Mouse (Mus musculus) limb, embryonic 13.5 days (tissue): Measurements from ENCODE around the gene Smg9. TPM values are rescaled to one million over a fixed set of nuclear protein-coding genes. Genes with fewer than 3 reads are reported as not detected.

Experiments used
- ATAC-seq: fragments of 200-750 bp; cut with Nextera tagmentation; 2 replicates; pipeline ENCODE4 v1.8.0; 2017; ENCODE audit warnings: low read depth, moderate number of reproducible peaks, moderate TSS enrichment; ENCODE audit not compliant: low FRiP score
- H3K27ac ChIP-seq: fragments of 300-500 bp; sonication (generic); 2 replicates; pipeline ENCODE4 v1.5.1; 2015; ENCODE audit warnings: inconsistent platforms, mild to moderate bottlenecking, moderate library complexity
- H3K27me3 ChIP-seq: fragments of 300-500 bp; sonication (generic); 2 replicates; pipeline ENCODE4 v1.6.1; 2015; ENCODE audit warnings: mild to moderate bottlenecking, inconsistent platforms
- H3K36me3 ChIP-seq: fragments of 300-500 bp; sonication (generic); 2 replicates; pipeline ENCODE4 v1.6.1; 2015; ENCODE audit warnings: inconsistent platforms, mild to moderate bottlenecking, moderate library complexity
- H3K4me1 ChIP-seq: fragments of 300-500 bp; sonication (generic); 2 replicates; pipeline ENCODE4 v1.6.1; 2015; ENCODE audit warnings: inconsistent platforms
- H3K4me2 ChIP-seq: fragments of 300-500 bp; sonication (generic); replicated peaks from 2 replicates; pipeline ENCODE4 v1.6.1; 2015; ENCODE audit warnings: inconsistent platforms, mild to moderate bottlenecking, moderate library complexity
- H3K4me3 ChIP-seq: fragments of 300-500 bp; sonication (generic); 2 replicates; pipeline ENCODE4 v1.5.1; 2015; ENCODE audit warnings: moderate library complexity, mild to moderate bottlenecking, inconsistent platforms
- H3K9ac ChIP-seq: fragments of 300-500 bp; sonication (generic); 2 replicates; pipeline ENCODE4 v1.6.1; 2015; ENCODE audit warnings: mild to moderate bottlenecking, inconsistent platforms
- H3K9me3 ChIP-seq: fragments of 300-500 bp; sonication (generic); 2 replicates; pipeline ENCODE4 v1.6.1; 2016; ENCODE audit warnings: inconsistent platforms
- WGBS: fragments of 180-500 bp; shearing (Covaris S2); methylation state at CpG from one replicate; pipeline ENCODE4 v1.1.7; 2015; 5-methylcytosine and 5-hydroxymethylcytosine counted together
- polyA plus RNA-seq: library from polyadenylated mRNA; unstranded; fragments of >200 nt; fragmentation: Nextera tagmentation; extraction: Ambion mirVana; gene quantifications from 2 replicates; pipeline ENCODE4 v1.2.1, GENCODE M21; 2015

The Smg9 gene
- polyA plus RNA-seq, 1 experiment from 2014 or later: 25.1 TPM

GRCm38 (mm10) chr7:24415261-24415660, 15.8 kb downstream of the Smg9 start:
- 88% methylated on average over 7 of the region's 7 CpGs for WGBS
- no peak overlapping the region for H3K27ac ChIP-seq
- no peak overlapping the region for H3K9ac ChIP-seq
- ATAC-seq: no peak
- no peak overlapping the region for H3K4me3 ChIP-seq
- H3K4me2 ChIP-seq: no peak overlapping the region
- H3K36me3 ChIP-seq: peaks cover 40% of the 10 kb centered on the region
- H3K4me1 ChIP-seq: peaks cover 6% of the 10 kb centered on the region
- no peaks in the 10 kb centered on the region for H3K27me3 ChIP-seq
- no peaks in the 10 kb centered on the region for H3K9me3 ChIP-seq

GRCm38 (mm10) chr7:24419579-24419978, 20.2 kb downstream of the Smg9 start:
- Histone ChIP-seq H3K9me3 (no peaks in the 10 kb centered on the region), H3K4me2 (no peak overlapping the region), H3K9ac (no peak overlapping the region), H3K4me1 (peaks cover 6% of the 10 kb centered on the region), H3K36me3 (peaks cover 55% of the 10 kb centered on the region), H3K27ac (no peak overlapping the region), H3K27me3 (no peaks in the 10 kb centered on the region), H3K4me3 (no peak overlapping the region)
- 91% methylated on average over 8 of the region's 8 CpGs for WGBS
- ATAC-seq: no peak

- H3K36me3 ChIP-seq: peaks cover 46% of the 10 kb centered on the region
- no peak overlapping the region for H3K4me3 ChIP-seq
- H3K4me1 ChIP-seq: peaks cover 6% of the 10 kb centered on the region
- no peaks in the 10 kb centered on the region for H3K27me3 ChIP-seq
- H3K9me3 ChIP-seq: no peaks in the 10 kb centered on the region
- ATAC-seq: no peak
- H3K9ac ChIP-seq: no peak overlapping the region
- no peak overlapping the region for H3K27ac ChIP-seq
- 79% methylated on average over 7 of the region's 7 CpGs for WGBS
- no peak overlapping the region for H3K4me2 ChIP-seq
These were observed 22.2 kb downstream of the Smg9 start for GRCm38 (mm10) chr7:24421648-24422047.

GRCm38 (mm10) chr7:24422251-24422650, 22.8 kb downstream of the Smg9 start:
- no peak for ATAC-seq
- no peak overlapping the region for H3K27ac ChIP-seq

GRCm38 (mm10) chr7:24423107-24423763, 23.8 kb downstream of the Smg9 start:
- no peaks in the 10 kb centered on the region for H3K27me3 ChIP-seq
- no peak overlapping the region for H3K27ac ChIP-seq
- WGBS: 92% methylated on average over 15 of the region's 15 CpGs
- H3K36me3 ChIP-seq: peaks cover 39% of the 10 kb centered on the region
- H3K9me3 ChIP-seq: no peaks in the 10 kb centered on the region
- H3K4me1 ChIP-seq: no peaks in the 10 kb centered on the region
- H3K9ac ChIP-seq: no peak overlapping the region
- no peak overlapping the region for H3K4me3 ChIP-seq
- no peak overlapping the region for H3K4me2 ChIP-seq
- ATAC-seq: no peak

More at GRCm38 (mm10) chr7:24422251-24422650, 22.8 kb downstream of the Smg9 start:
- Histone ChIP-seq H3K4me2 (no peak overlapping the region), H3K9ac (0 out of 2 replicates have a peak overlapping the region, but pooled peaks have one; percentile 4), H3K27me3 (no peaks in the 10 kb centered on the region), H3K4me3 (no peak overlapping the region), H3K9me3 (no peaks in the 10 kb centered on the region), H3K4me1 (peaks cover 3% of the 10 kb centered on the region), H3K36me3 (peaks cover 40% of the 10 kb centered on the region)
- WGBS: 80% methylated on average over 8 of the region's 8 CpGs

- H3K9me3 ChIP-seq: no peaks in the 10 kb centered on the region
- WGBS: 81% methylated on average over 12 of the region's 12 CpGs
- ATAC-seq: no peak
These were observed 24.7 kb downstream of the Smg9 start for GRCm38 (mm10) chr7:24423956-24424732.

GRCm38 (mm10) chr7:24425919-24426318, 26.5 kb downstream of the Smg9 start:
- Histone ChIP-seq H3K36me3 (peaks cover 28% of the 10 kb centered on the region), H3K9ac (no peak overlapping the region), H3K4me2 (no peak overlapping the region), H3K4me1 (0 out of 2 replicates have a peak, but pooled peaks cover 4% of the 10 kb centered on the region), H3K9me3 (no peaks in the 10 kb centered on the region), H3K27ac (no peak overlapping the region), H3K27me3 (no peaks in the 10 kb centered on the region), H3K4me3 (no peak overlapping the region)
- 72% methylated on average over 9 of the region's 9 CpGs for WGBS
- ATAC-seq: no peak

More at GRCm38 (mm10) chr7:24423956-24424732, 24.7 kb downstream of the Smg9 start:
- H3K36me3 ChIP-seq: peaks cover 39% of the 10 kb centered on the region
- H3K4me2 ChIP-seq: no peak overlapping the region
- no peak overlapping the region for H3K9ac ChIP-seq
- no peak overlapping the region for H3K27ac ChIP-seq
- no peak overlapping the region for H3K4me3 ChIP-seq
- H3K27me3 ChIP-seq: no peaks in the 10 kb centered on the region
- no peaks in the 10 kb centered on the region for H3K4me1 ChIP-seq

GRCm38 (mm10) chr7:24427168-24427567, 27.7 kb downstream of the Smg9 start:
- no peak overlapping the region for H3K4me3 ChIP-seq
- ATAC-seq: no peak
- 94% methylated on average over 8 of the region's 8 CpGs for WGBS
- no peaks in the 10 kb centered on the region for H3K9me3 ChIP-seq
- peaks cover 10% of the 10 kb centered on the region for H3K27me3 ChIP-seq
- H3K4me1 ChIP-seq: 0 out of 2 replicates have a peak, but pooled peaks cover 4% of the 10 kb centered on the region
- no peak overlapping the region for H3K27ac ChIP-seq
- H3K4me2 ChIP-seq: no peak overlapping the region
- H3K36me3 ChIP-seq: peaks cover 16% of the 10 kb centered on the region
- H3K9ac ChIP-seq: no peak overlapping the region

- Histone ChIP-seq H3K27me3 (peaks cover 25% of the 10 kb centered on the region), H3K4me2 (no peak overlapping the region), H3K36me3 (0 out of 2 replicates have a peak, but pooled peaks cover 3% of the 10 kb centered on the region), H3K9me3 (no peaks in the 10 kb centered on the region), H3K4me3 (no peak overlapping the region), H3K9ac (no peak overlapping the region), H3K27ac (no peak overlapping the region), H3K4me1 (0 out of 2 replicates have a peak, but pooled peaks cover 4% of the 10 kb centered on the region)
- ATAC-seq: no peak
- 81% methylated on average over 5 of the region's 5 CpGs for WGBS
These were observed 29.3 kb downstream of the Smg9 start for GRCm38 (mm10) chr7:24428725-24429124.

- no peaks in the 10 kb centered on the region for H3K9me3 ChIP-seq
- no peak overlapping the region for H3K27ac ChIP-seq
- no peaks in the 10 kb centered on the region for H3K36me3 ChIP-seq
- ATAC-seq: peak; percentile 49; the same call in 1 of the 2 replicates
- no peak overlapping the region for H3K4me2 ChIP-seq
- peaks cover 31% of the 10 kb centered on the region for H3K27me3 ChIP-seq
- H3K4me3 ChIP-seq: no peak overlapping the region
- 0 out of 2 replicates have a peak, but pooled peaks cover 4% of the 10 kb centered on the region for H3K4me1 ChIP-seq
- H3K9ac ChIP-seq: no peak overlapping the region
- WGBS: 65% methylated on average over 16 of the region's 16 CpGs
These were observed 30.1 kb downstream of the Smg9 start for GRCm38 (mm10) chr7:24429413-24430112.

GRCm38 (mm10) chr7:24430551-24431345, 31.3 kb downstream of the Smg9 start:
- ATAC-seq: no peak
- no peak overlapping the region for H3K4me3 ChIP-seq
- no peak overlapping the region for H3K9ac ChIP-seq
- no peak overlapping the region for H3K27ac ChIP-seq
- H3K4me2 ChIP-seq: no peak overlapping the region
- no peaks in the 10 kb centered on the region for H3K36me3 ChIP-seq
- H3K4me1 ChIP-seq: 0 out of 2 replicates have a peak, but pooled peaks cover 4% of the 10 kb centered on the region
- no peaks in the 10 kb centered on the region for H3K9me3 ChIP-seq
- 90% methylated on average over 15 of the region's 15 CpGs for WGBS
- peaks cover 31% of the 10 kb centered on the region for H3K27me3 ChIP-seq
